Mouse (Mus musculus) G1E (cell line): ENCODE measurements at regions not wholly inside any gene's neighbourhood (a gene's known extent, or its start where the extent isn't known, plus 50 kb on each side); places are given as distances from the start of the nearest gene placed in this dataset.

ENCODE experiments used
- ATAC-seq: 2 replicates; pipeline ENCODE4 v1.8.0; 2016; ENCODE audit warnings: mild to moderate bottlenecking; ENCODE audit not compliant: insufficient number of reproducible peaks, poor library complexity, low FRiP score, severe bottlenecking; ENCODE audit errors: extremely low read depth
- DNase-seq: peaks from one replicate; pipeline ENCODE4 v3.0.0; 2012; ENCODE audit warnings: low spot score
- H3K27me3 ChIP-seq: 2 replicates; pipeline ENCODE4 v1.6.1; 2012; ENCODE audit warnings: mild to moderate bottlenecking, low read length, inconsistent platforms; ENCODE audit not compliant: insufficient read depth
- H3K36me3 ChIP-seq: replicated peaks from 2 replicates; pipeline ENCODE3; 2012; ENCODE audit warnings: mild to moderate bottlenecking, inconsistent platforms
- H3K4me1 ChIP-seq: 2 replicates; pipeline ENCODE4 v1.6.1; 2012; ENCODE audit warnings: low read depth, low read length, inconsistent platforms, mixed read lengths; ENCODE audit not compliant: insufficient read depth
- H3K4me3 ChIP-seq: 2 replicates; pipeline ENCODE4 v1.5.1; 2012; ENCODE audit warnings: low read depth, mild to moderate bottlenecking, inconsistent platforms, low read length, moderate library complexity, mixed read lengths
- H3K9me3 ChIP-seq: replicated peaks from 2 replicates; pipeline ENCODE4 v1.6.1; 2012; ENCODE audit warnings: inconsistent platforms
- CTCF ChIP-seq: IDR thresholded peaks from 2 replicates; pipeline ENCODE4 v1.5.1; 2012; ENCODE audit warnings: low read depth, low read length, inconsistent platforms, mixed read lengths
- GATA1 ChIP-seq: IDR thresholded peaks from 2 replicates; pipeline ENCODE4 v1.6.1; 2012; ENCODE audit warnings: borderline replicate concordance, low read length, inconsistent platforms, mixed read lengths
- GATA2 ChIP-seq: IDR thresholded peaks from 2 replicates; pipeline ENCODE4 v1.6.1; 2012; ENCODE audit warnings: low read depth, low read length, inconsistent platforms, borderline replicate concordance
- POLR2AphosphoS5 ChIP-seq: IDR thresholded peaks from 2 replicates; pipeline ENCODE4 v1.6.1; 2012; ENCODE audit warnings: low read depth, low read length, inconsistent platforms; ENCODE audit not compliant: insufficient replicate concordance
- TAL1 ChIP-seq: conservative IDR thresholded peaks from 2 replicates; pipeline ENCODE4 v1.6.1; 2012; ENCODE audit warnings: low read depth, low read length, inconsistent platforms, mixed read lengths

DNA sequence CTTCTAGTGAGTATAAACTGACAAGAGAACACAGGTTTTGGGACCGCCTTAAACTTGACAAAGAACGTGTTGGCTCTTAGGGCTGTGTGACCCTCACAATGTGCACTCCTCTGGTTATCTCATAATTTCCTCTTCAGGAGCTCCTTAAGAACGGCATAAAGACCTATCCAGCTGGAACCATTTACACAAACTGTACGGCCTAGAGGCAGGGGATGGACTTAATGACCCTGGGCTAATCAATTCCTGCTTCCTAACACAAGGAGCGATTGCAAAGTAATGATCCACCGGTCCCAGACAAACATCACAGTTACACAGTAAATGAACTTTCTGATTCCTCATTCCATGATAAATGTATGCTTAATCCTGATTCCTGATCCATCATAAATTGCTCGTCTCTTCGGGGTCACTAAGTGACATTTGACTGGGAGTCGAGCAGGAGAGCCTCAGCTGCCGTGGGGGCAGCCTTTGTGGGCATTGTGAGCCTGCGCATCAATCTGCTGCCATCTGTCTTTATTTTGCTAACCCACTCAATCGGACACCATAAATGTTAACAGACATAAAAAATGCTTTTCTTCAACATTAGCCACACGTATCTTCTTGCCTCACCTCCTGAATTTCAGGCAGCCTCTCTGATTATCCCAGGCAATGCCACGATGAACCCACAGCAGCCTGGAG, 179.4 kb downstream of the Lmo4 start:
- Histone ChIP-seq H3K36me3 (no peaks in the 10 kb centered on the region), H3K9me3 (peaks cover 9% of the 10 kb centered on the region; the same call in 1 of the 2 replicates), H3K4me3 (no peak overlapping the region), H3K27me3 (no peaks in the 10 kb centered on the region), H3K4me1 (no peaks in the 10 kb centered on the region)
- no peak for DNase-seq
- ATAC-seq = no peak
- TF ChIP-seq GATA1 = no peak
- TF ChIP-seq POLR2AphosphoS5 = no peak
- no peak for TF ChIP-seq CTCF
- TF ChIP-seq GATA2 = no peak
- TF ChIP-seq TAL1 = no peak

GRCm38 (mm10) chr3:144024216-144024615, 180.8 kb downstream of the Lmo4 start:
- peaks cover 12% of the 10 kb centered on the region for H3K9me3 ChIP-seq
- no peak for ATAC-seq
- H3K27me3 ChIP-seq = no peaks in the 10 kb centered on the region
- no peak for DNase-seq
- no peaks in the 10 kb centered on the region for H3K4me1 ChIP-seq
- H3K36me3 ChIP-seq = no peaks in the 10 kb centered on the region
- no peak overlapping the region for H3K4me3 ChIP-seq
- no peak for TF ChIP-seq CTCF
- TF ChIP-seq POLR2AphosphoS5 = no peak
- TF ChIP-seq GATA2 = no peak
- no peak for TF ChIP-seq GATA1
- TF ChIP-seq TAL1 = no peak

DNA sequence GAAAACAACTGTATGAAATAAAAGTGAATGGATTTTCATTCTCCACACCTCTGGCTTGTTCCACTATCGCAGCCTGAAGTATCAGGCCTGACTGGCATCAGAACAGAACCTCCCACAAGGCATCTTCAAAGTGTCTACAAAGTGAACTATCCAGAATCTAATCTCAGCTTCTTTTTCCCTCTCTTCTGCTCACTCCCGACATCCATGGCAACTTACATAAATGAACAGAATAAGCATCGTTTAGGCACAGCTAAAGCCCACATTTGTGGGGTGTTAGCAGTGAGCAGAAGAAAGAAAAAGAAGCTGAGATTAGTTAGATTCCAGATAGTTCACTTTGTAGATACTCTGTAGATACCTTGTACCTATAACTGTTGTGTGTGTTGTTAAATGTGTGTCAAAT, 182.0 kb downstream of the Lmo4 start:
- ATAC-seq = no peak
- TF ChIP-seq GATA2 = no peak
- no peak for TF ChIP-seq TAL1
- no peak for TF ChIP-seq GATA1
- TF ChIP-seq POLR2AphosphoS5 = no peak
- no peak for TF ChIP-seq CTCF

DNA sequence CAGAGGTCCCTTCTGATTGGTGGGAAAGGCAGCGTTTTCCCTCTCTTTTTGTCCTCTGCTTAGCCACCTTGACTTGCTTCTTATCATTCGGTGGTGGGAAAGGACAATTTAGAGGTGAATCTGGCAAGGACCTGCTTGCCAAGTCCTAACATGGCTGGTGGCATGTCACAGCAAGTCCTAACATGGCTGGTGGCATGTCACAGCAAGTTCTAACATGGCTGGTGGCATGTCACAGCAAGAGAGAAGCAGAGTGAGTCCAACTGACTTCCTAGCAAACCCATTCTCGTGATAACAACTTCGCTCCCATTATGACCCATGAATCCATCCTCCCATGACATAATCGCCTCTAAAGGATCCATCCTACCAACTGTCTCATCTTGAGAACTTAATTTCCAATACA, 183.1 kb downstream of the Lmo4 start:
- TF ChIP-seq GATA2 (no peak), CTCF (no peak), TAL1 (no peak), POLR2AphosphoS5 (no peak), GATA1 (no peak)
- ATAC-seq = no peak
- Histone ChIP-seq H3K27me3 (no peaks in the 10 kb centered on the region), H3K4me1 (no peaks in the 10 kb centered on the region), H3K36me3 (no peaks in the 10 kb centered on the region), H3K4me3 (no peak overlapping the region), H3K9me3 (peaks cover 10% of the 10 kb centered on the region)
- no peak for DNase-seq

More for the DNA sequence above, 182.0 kb downstream of the Lmo4 start:
- H3K36me3 ChIP-seq = no peaks in the 10 kb centered on the region
- peaks cover 12% of the 10 kb centered on the region for H3K9me3 ChIP-seq
- H3K4me3 ChIP-seq = no peak overlapping the region
- H3K4me1 ChIP-seq = no peaks in the 10 kb centered on the region
- no peak for DNase-seq
- H3K27me3 ChIP-seq = no peaks in the 10 kb centered on the region

GRCm38 (mm10) chr3:144020189-144020940, 184.7 kb downstream of the Lmo4 start:
- Histone ChIP-seq H3K4me3 (no peak overlapping the region), H3K9me3 (peaks cover 10% of the 10 kb centered on the region), H3K36me3 (no peaks in the 10 kb centered on the region), H3K27me3 (no peaks in the 10 kb centered on the region), H3K4me1 (no peaks in the 10 kb centered on the region)
- ATAC-seq = no peak
- no peak for TF ChIP-seq TAL1
- no peak for TF ChIP-seq GATA2
- no peak for TF ChIP-seq GATA1
- no peak for TF ChIP-seq CTCF
- no peak for TF ChIP-seq POLR2AphosphoS5
- DNase-seq = no peak

GRCm38 (mm10) chr3:144019293-144019692, 185.7 kb downstream of the Lmo4 start:
- Histone ChIP-seq H3K4me3 (no peak overlapping the region), H3K27me3 (no peaks in the 10 kb centered on the region), H3K36me3 (no peaks in the 10 kb centered on the region), H3K9me3 (peaks cover 10% of the 10 kb centered on the region), H3K4me1 (no peaks in the 10 kb centered on the region)
- ATAC-seq (no peak), DNase-seq (no peak)
- TF ChIP-seq CTCF (no peak), GATA2 (no peak), GATA1 (no peak), POLR2AphosphoS5 (no peak), TAL1 (no peak)
